Mouse (Mus musculus): ENCODE data around the gene Ndufaf3.

DNA sequence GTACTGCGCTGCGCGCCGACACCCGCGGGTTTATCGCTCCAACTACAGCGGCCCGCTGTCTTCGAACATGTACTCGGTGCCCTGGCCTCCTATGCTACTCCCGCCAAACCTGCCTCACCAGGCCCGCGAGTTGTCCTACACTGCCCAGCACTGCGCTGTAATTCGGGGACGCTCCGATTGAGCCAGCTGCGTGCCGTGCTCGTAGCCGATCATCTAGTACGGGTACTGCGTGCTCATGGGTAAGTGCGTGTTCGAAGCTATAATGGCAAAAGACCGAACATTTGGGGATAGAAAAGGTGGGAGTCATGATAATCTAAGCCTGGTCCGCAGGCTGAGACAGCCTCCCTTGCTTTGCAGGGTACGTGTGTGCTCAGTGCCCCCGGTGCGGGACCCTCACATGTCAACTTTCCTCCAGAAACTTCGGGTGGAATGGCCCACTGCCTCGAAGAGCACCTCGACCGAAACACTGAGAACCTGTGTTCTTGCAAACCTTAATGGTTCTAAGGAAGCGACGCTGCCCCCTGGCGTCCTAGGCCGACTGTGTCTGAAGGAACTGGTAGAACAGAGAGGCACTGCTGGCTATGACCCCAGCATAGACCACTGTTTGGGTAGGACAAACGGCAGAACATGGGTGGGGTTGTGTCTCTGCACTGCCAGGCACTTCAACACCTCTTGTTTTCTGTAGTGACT, 3.1 kb upstream of the Ndufaf3 start:
- peak; percentile 76 for TF ChIP-seq CTCF (IDR thresholded peaks at IDR 0.05; ENCODE audit: insufficient read depth, low read length)
- TF ChIP-seq POLR2A (IDR thresholded peaks at IDR 0.05; ENCODE audit: borderline replicate concordance, extremely low read depth, low read depth, low read length), result no peak

Data from lung, adult 2 months (tissue).